Mouse (Mus musculus) hindbrain, embryonic 11.5 days (tissue): ENCODE data around the gene Aff3. TPM values are rescaled to one million over a fixed set of nuclear protein-coding genes. Genes with fewer than 3 reads are reported as not detected.
A peak's percentile ranks its signal among the peaks of the same experiment; 100 is the strongest.

Experiments
- ATAC-seq: fragments of 200-750 bp; cut with Nextera tagmentation; 2 replicates; pipeline ENCODE4 v1.8.0; 2017; ENCODE audit warnings: mild to moderate bottlenecking, moderate TSS enrichment, moderate library complexity; ENCODE audit not compliant: low FRiP score
- DNase-seq: peaks from one replicate; pipeline ENCODE4 v3.0.0-alpha.2; 2015; ENCODE audit warnings: low spot score
- H3K27ac ChIP-seq: fragments of 300-500 bp; sonication (generic); 2 replicates; pipeline ENCODE4 v1.5.1; 2014; ENCODE audit warnings: mild to moderate bottlenecking, low read depth, low read length
- H3K27me3 ChIP-seq: fragments of 300-500 bp; sonication (generic); 2 replicates; pipeline ENCODE4 v1.6.1; 2014; ENCODE audit warnings: mild to moderate bottlenecking, low read length, moderate library complexity, mixed read lengths; ENCODE audit not compliant: control insufficient read depth, insufficient read depth
- H3K36me3 ChIP-seq: fragments of 300-500 bp; sonication (generic); 2 replicates; pipeline ENCODE4 v1.6.1; 2014; ENCODE audit warnings: mild to moderate bottlenecking, low read length, moderate library complexity, mixed read lengths; ENCODE audit not compliant: control insufficient read depth, insufficient read depth
- H3K4me1 ChIP-seq: fragments of 300-500 bp; sonication (generic); replicated peaks from 2 replicates; pipeline ENCODE4 v1.6.1; 2014; ENCODE audit warnings: low read length, mixed read lengths; ENCODE audit not compliant: control insufficient read depth, insufficient read depth
- H3K4me2 ChIP-seq: fragments of 300-500 bp; sonication (generic); replicated peaks from 2 replicates; pipeline ENCODE4 v1.6.1; 2014; ENCODE audit warnings: mild to moderate bottlenecking, low read depth, low read length
- H3K4me3 ChIP-seq: fragments of 300-500 bp; sonication (generic); 2 replicates; pipeline ENCODE4 v1.5.1; 2014; ENCODE audit warnings: low read depth, low read length
- H3K9ac ChIP-seq: fragments of 300-500 bp; sonication (generic); 2 replicates; pipeline ENCODE4 v1.6.1; 2014; ENCODE audit warnings: low read depth, low read length
- H3K9me3 ChIP-seq: fragments of 300-500 bp; sonication (generic); 2 replicates; pipeline ENCODE4 v1.6.1; 2016; ENCODE audit warnings: low read length; ENCODE audit not compliant: control insufficient read depth
- WGBS: fragments of 180-500 bp; shearing (Covaris S2); extraction: QIAGEN DNeasy Blood & Tissue Kit; methylation state at CpG from one replicate; pipeline ENCODE4 v1.1.7; 2014; 5-methylcytosine and 5-hydroxymethylcytosine counted together
- polyA plus RNA-seq: library from polyadenylated mRNA; unstranded; fragments of >200 nt; fragmentation: Nextera tagmentation; extraction: Ambion mirVana; gene quantifications from 2 replicates; pipeline ENCODE4 v1.2.1, GENCODE M21; 2014

Aff3 gene
- polyA plus RNA-seq, 1 experiment from 2014 or later = 19.7 TPM

GRCm38 (mm10) chr1:38252031-38252765, 412.6 kb downstream of the Aff3 start:
- H3K4me2 ChIP-seq = no peak overlapping the region
- no peak overlapping the region for H3K9ac ChIP-seq
- 96% methylated on average over 19 of the region's 19 CpGs for WGBS
- no peak overlapping the region for H3K4me3 ChIP-seq
- H3K4me1 ChIP-seq = no peaks in the 10 kb centered on the region
- no peak for DNase-seq
- no peaks in the 10 kb centered on the region for H3K9me3 ChIP-seq
- no peaks in the 10 kb centered on the region for H3K27me3 ChIP-seq
- ATAC-seq = no peak
- no peak overlapping the region for H3K27ac ChIP-seq
- H3K36me3 ChIP-seq = no peaks in the 10 kb centered on the region

DNA sequence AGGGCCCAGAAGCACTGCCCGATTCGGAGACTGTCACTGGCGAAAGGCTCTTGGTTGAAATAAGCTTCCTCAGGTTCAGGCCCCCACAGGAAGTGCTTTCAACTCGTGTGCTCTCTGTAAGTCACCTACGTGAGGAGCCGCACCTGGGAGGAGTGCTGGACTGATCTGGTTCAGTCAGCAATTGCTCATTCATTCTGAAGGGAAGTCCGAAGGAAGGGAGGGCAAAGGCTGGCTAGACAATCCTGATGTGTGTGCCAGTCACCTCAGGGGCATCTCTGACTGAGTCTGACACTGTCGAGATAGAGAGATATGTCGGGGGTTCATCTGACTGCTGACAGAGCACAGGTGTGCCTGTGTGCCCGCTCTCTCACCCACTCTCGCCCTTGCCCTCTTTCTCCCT, 413.3 kb downstream of the Aff3 start:
- no peak for ATAC-seq
- DNase-seq = no peak
- no peaks in the 10 kb centered on the region for H3K27me3 ChIP-seq
- H3K4me3 ChIP-seq = no peak overlapping the region
- H3K4me1 ChIP-seq = no peaks in the 10 kb centered on the region
- 94% methylated on average over 11 of the region's 11 CpGs for WGBS
- no peak overlapping the region for H3K27ac ChIP-seq
- no peak overlapping the region for H3K9ac ChIP-seq
- H3K9me3 ChIP-seq = no peaks in the 10 kb centered on the region
- no peak overlapping the region for H3K4me2 ChIP-seq
- H3K36me3 ChIP-seq = no peaks in the 10 kb centered on the region

DNA sequence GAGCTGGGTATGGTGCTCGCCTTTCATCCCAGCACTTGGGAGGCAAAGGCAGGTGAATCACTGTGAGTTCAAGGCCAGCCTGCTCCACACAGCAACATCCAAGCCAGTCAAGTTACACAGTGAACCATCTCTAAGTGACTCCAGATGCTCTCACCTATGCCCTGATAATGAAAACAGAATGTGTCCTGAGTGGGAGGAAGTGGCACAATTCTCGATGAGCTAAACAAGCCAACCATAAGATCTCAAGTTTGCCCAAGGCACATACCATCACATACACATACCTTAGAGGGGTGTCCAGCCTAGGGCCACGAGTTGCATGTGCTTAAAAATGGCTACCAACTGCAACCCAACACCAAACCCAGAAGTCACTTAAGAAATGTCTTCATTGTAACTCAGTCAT, 414.5 kb downstream of the Aff3 start:
- 86% methylated on average over 3 of the region's 3 CpGs for WGBS
- H3K27ac ChIP-seq = no peak overlapping the region
- ATAC-seq = no peak

GRCm38 (mm10) chr1:38249561-38249960, 415.2 kb downstream of the Aff3 start:
- Histone ChIP-seq H3K9me3 (no peaks in the 10 kb centered on the region), H3K4me2 (no peak overlapping the region), H3K4me3 (no peak overlapping the region), H3K4me1 (no peaks in the 10 kb centered on the region), H3K36me3 (no peaks in the 10 kb centered on the region), H3K27ac (peak overlapping the region; percentile 67; the same call in 1 of the 2 replicates), H3K27me3 (no peaks in the 10 kb centered on the region), H3K9ac (no peak overlapping the region)
- no peak for ATAC-seq
- no peak for DNase-seq
- WGBS = 86% methylated on average over 7 of the region's 7 CpGs

More for the DNA sequence above, 414.5 kb downstream of the Aff3 start:
- H3K4me1 ChIP-seq = no peaks in the 10 kb centered on the region
- H3K4me2 ChIP-seq = no peak overlapping the region
- H3K27me3 ChIP-seq = no peaks in the 10 kb centered on the region
- DNase-seq = no peak
- H3K9me3 ChIP-seq = no peaks in the 10 kb centered on the region
- no peak overlapping the region for H3K9ac ChIP-seq
- H3K4me3 ChIP-seq = no peak overlapping the region
- no peaks in the 10 kb centered on the region for H3K36me3 ChIP-seq

DNA sequence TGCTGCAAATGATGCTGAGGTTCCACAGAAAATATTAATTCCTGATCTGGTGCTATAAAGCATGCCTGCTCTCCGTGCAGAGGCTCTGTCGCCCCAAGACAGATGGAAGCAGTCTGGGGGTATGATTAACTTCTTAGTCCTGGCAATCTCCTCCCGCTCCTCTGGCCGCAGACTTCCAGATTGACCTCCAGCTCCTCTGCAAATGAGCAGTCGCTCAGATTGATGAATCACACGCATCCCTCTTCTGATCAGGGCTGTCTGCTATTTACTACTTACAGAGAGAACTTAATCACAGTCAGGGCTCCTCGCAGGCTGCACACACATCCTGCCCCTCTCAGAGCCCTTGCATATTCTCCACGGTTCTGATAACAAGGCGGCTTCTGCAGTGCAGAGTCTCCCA, 416.7 kb downstream of the Aff3 start:
- WGBS = 48% methylated on average over 9 of the region's 9 CpGs
- H3K9ac ChIP-seq = no peak overlapping the region
- no peaks in the 10 kb centered on the region for H3K36me3 ChIP-seq
- DNase-seq (peak; percentile 24), ATAC-seq (peak; percentile 61; the same call in 1 of the 2 replicates)
- H3K27me3 ChIP-seq = no peaks in the 10 kb centered on the region
- no peaks in the 10 kb centered on the region for H3K9me3 ChIP-seq
- no peak overlapping the region for H3K4me3 ChIP-seq
- H3K4me1 ChIP-seq = no peaks in the 10 kb centered on the region
- no peak overlapping the region for H3K4me2 ChIP-seq
- peak overlapping the region; percentile 67 for H3K27ac ChIP-seq

GRCm38 (mm10) chr1:38242559-38242958, 422.2 kb downstream of the Aff3 start:
- Histone ChIP-seq H3K4me1 (no peaks in the 10 kb centered on the region), H3K9ac (no peak overlapping the region), H3K27me3 (no peaks in the 10 kb centered on the region), H3K4me3 (no peak overlapping the region), H3K36me3 (no peaks in the 10 kb centered on the region), H3K4me2 (no peak overlapping the region), H3K27ac (no peak overlapping the region), H3K9me3 (no peaks in the 10 kb centered on the region)
- ATAC-seq (no peak), DNase-seq (no peak)
- 73% methylated on average over 4 of the region's 4 CpGs for WGBS

DNA sequence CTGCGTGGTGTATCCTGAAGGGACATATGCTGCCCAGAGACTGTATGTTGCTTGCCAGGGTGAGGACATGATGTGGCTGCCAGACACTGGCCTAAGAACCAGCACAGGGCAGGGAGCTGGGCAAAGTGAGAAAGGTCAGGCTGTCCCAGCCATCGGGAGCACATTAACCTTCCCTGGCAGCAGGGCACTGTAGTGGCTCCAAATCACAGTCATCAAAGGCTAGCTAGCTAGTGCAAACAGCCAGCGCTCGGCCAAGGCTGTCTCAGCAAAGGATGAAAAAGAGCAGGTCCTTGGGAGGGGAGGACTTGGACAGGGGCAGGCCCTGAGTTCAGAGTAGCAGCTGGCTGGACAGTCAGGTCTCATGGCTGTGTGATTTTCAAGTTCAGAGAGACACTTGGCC, 423.0 kb downstream of the Aff3 start:
- H3K4me1 ChIP-seq = no peaks in the 10 kb centered on the region
- H3K27ac ChIP-seq = no peak overlapping the region
- no peak overlapping the region for H3K4me2 ChIP-seq
- ATAC-seq (no peak), DNase-seq (no peak)
- no peaks in the 10 kb centered on the region for H3K27me3 ChIP-seq
- no peak overlapping the region for H3K9ac ChIP-seq
- WGBS = 79% methylated on average over 4 of the region's 4 CpGs
- H3K4me3 ChIP-seq = no peak overlapping the region
- H3K9me3 ChIP-seq = no peaks in the 10 kb centered on the region
- H3K36me3 ChIP-seq = no peaks in the 10 kb centered on the region

GRCm38 (mm10) chr1:38241221-38241666, 423.5 kb downstream of the Aff3 start:
- no peak overlapping the region for H3K27ac ChIP-seq
- no peak overlapping the region for H3K9ac ChIP-seq
- no peak for ATAC-seq
- H3K4me1 ChIP-seq = no peaks in the 10 kb centered on the region
- no peaks in the 10 kb centered on the region for H3K27me3 ChIP-seq
- no peaks in the 10 kb centered on the region for H3K9me3 ChIP-seq
- 93% methylated on average over 6 of the region's 6 CpGs for WGBS
- H3K4me2 ChIP-seq = no peak overlapping the region
- H3K36me3 ChIP-seq = no peaks in the 10 kb centered on the region
- no peak overlapping the region for H3K4me3 ChIP-seq
- DNase-seq = no peak
